Mouse (Mus musculus) bone marrow, adult 2 months (tissue): ENCODE results near the gene Magi3. TPM values are rescaled to one million over a fixed set of nuclear protein-coding genes. Genes with fewer than 3 reads are reported as not detected.

Experiments
- H3K27ac ChIP-seq: fragments of 200-500 bp; 2 replicates; pipeline ENCODE4 v1.5.1; 2012; ENCODE audit warnings: low read depth, mild to moderate bottlenecking, control low read depth, inconsistent platforms, low read length; ENCODE audit not compliant: control insufficient read depth, poor library complexity, insufficient read depth
- H3K4me1 ChIP-seq: fragments of 200-500 bp; 2 replicates; pipeline ENCODE4 v1.6.1; 2011; ENCODE audit warnings: low read length; ENCODE audit not compliant: control insufficient read depth, insufficient read depth
- H3K4me3 ChIP-seq: fragments of 200-500 bp; replicated peaks from 2 replicates; pipeline ENCODE3; 2011; ENCODE audit warnings: mild to moderate bottlenecking, low read depth, low read length, control low read depth; ENCODE audit not compliant: control insufficient read depth
- CTCF ChIP-seq: fragments of 200-500 bp; IDR thresholded peaks from 2 replicates; pipeline ENCODE4 v1.5.1; 2011; ENCODE audit warnings: low read length, control low read depth; ENCODE audit not compliant: control insufficient read depth, insufficient read depth
- POLR2A ChIP-seq: fragments of 200-500 bp; IDR thresholded peaks from 2 replicates; pipeline ENCODE4 v1.6.1; 2011; ENCODE audit warnings: low read depth, mild to moderate bottlenecking, control low read depth, low read length, borderline replicate concordance; ENCODE audit not compliant: control insufficient read depth
- WGBS: fragments of 180-500 bp; shearing (Covaris S2); methylation state at CpG from one replicate; pipeline ENCODE4 v1.1.7; 2018; 5-methylcytosine and 5-hydroxymethylcytosine counted together
- polyA plus RNA-seq: library from polyadenylated mRNA; stranded (reverse); fragments of >200 nt; gene quantifications from 2 replicates; pipeline ENCODE4 v1.2.4, GENCODE M21; 2011; ENCODE audit warnings: low replicate concordance; ENCODE audit not compliant: missing spikeins, insufficient read depth, insufficient read length

The Magi3 gene
- polyA plus RNA-seq, 1 experiment, result 1.6 TPM

- TF ChIP-seq CTCF (no peak), POLR2A (no peak)
- no peak overlapping the region for H3K27ac ChIP-seq
- H3K4me1 ChIP-seq, result no peaks in the 10 kb centered on the region
- WGBS, result 85% methylated on average over 2 of the region's 2 CpGs
- H3K4me3 ChIP-seq, result no peak overlapping the region
Observed at GRCm38 (mm10) chr3:103971157-103971556, 249.0 kb downstream of the Magi3 start.

GRCm38 (mm10) chr3:103968701-103969100, 251.5 kb downstream of the Magi3 start:
- Histone ChIP-seq H3K27ac (peak overlapping the region; percentile 85), H3K4me1 (no peaks in the 10 kb centered on the region; the same call in 1 of the 2 replicates), H3K4me3 (peak overlapping the region; percentile 91)
- no peak for TF ChIP-seq POLR2A
- TF ChIP-seq CTCF, result no peak
- WGBS, result under 1% methylated on average over 24 of the region's 24 CpGs

GRCm38 (mm10) chr3:103967861-103968691, 252.1 kb downstream of the Magi3 start, which contains the start of gene Phtf1:
Phtf1 (plus strand) TSS chr3:103968110.
- peak within 1 kb of the TSS; percentile 85 for H3K27ac ChIP-seq
- no peaks in the 10 kb centered on the region; the same call in 1 of the 2 replicates for H3K4me1 ChIP-seq
- WGBS, result under 1% methylated on average over 70 of the region's 70 CpGs
- H3K4me3 ChIP-seq, result peak within 1 kb of the TSS; percentile 91
- TF ChIP-seq POLR2A, result peak; percentile 82; the same call in 1 of the 2 replicates
- TF ChIP-seq CTCF, result no peak

GRCm38 (mm10) chr3:103967231-103967630, 252.9 kb downstream of the Magi3 start:
- TF ChIP-seq POLR2A, result no peak
- no peak for TF ChIP-seq CTCF
- Histone ChIP-seq H3K27ac (no peak overlapping the region), H3K4me3 (peak overlapping the region; percentile 43), H3K4me1 (no peaks in the 10 kb centered on the region; the same call in 1 of the 2 replicates)
- WGBS, result 17% methylated on average over 2 of the region's 2 CpGs
